Mouse (Mus musculus) embryonic fibroblast, embryonic 13.5 days (primary cell): ENCODE measurements around the gene Gm10382. TPM values are rescaled to one million over a fixed set of nuclear protein-coding genes. Genes with fewer than 3 reads are reported as not detected.
"Not testable (repeated sequence)": the region's sequence is repeated elsewhere in the genome, so short reads cannot be mapped to it uniquely, and the experiment has no call there.

Experiments used
- H3K27ac ChIP-seq: 2 replicates; pipeline ENCODE4 v1.5.1; 2012; ENCODE audit warnings: low read length, control low read depth, inconsistent platforms; ENCODE audit not compliant: insufficient read depth
- H3K4me1 ChIP-seq: 2 replicates; pipeline ENCODE4 v1.6.1; 2011; ENCODE audit warnings: low read length; ENCODE audit not compliant: control insufficient read depth, insufficient read depth
- H3K4me3 ChIP-seq: 2 replicates; pipeline ENCODE4 v1.5.1; 2011; ENCODE audit warnings: mild to moderate bottlenecking, control low read depth, low read length; ENCODE audit not compliant: insufficient read depth
- CTCF ChIP-seq: IDR thresholded peaks from 2 replicates; pipeline ENCODE4 v1.5.1; 2011; ENCODE audit warnings: mild to moderate bottlenecking, control low read depth, low read length, moderate library complexity, borderline replicate concordance; ENCODE audit not compliant: insufficient read depth
- POLR2A ChIP-seq: IDR thresholded peaks from 2 replicates; pipeline ENCODE4 v1.6.1; 2011; ENCODE audit warnings: low read depth, mild to moderate bottlenecking, control low read depth, low read length, moderate library complexity
- polyA plus RNA-seq: library from polyadenylated mRNA; stranded (reverse); fragments of >200 nt; gene quantifications from 2 replicates; pipeline ENCODE4 v1.2.4, GENCODE M21; 2011; ENCODE audit warnings: low read depth; ENCODE audit not compliant: missing spikeins, insufficient read length

The Gm10382 gene
- polyA plus RNA-seq, 1 experiment, result not detected

GRCm38 (mm10) chr5:125413763-125414162, 24.6 kb downstream of the Gm10382 start:
- H3K4me3 ChIP-seq, result no peak overlapping the region
- H3K27ac ChIP-seq, result no peak overlapping the region
- H3K4me1 ChIP-seq, result peaks cover 4% of the 10 kb centered on the region; the same call in 1 of the 2 replicates
- no peak for TF ChIP-seq CTCF
- no peak for TF ChIP-seq POLR2A

GRCm38 (mm10) chr5:125416183-125416582, 27.1 kb downstream of the Gm10382 start:
- Histone ChIP-seq H3K4me1 (no peaks in the 10 kb centered on the region), H3K27ac (no peak overlapping the region), H3K4me3 (no peak overlapping the region)
- no peak for TF ChIP-seq POLR2A
- TF ChIP-seq CTCF, result no peak

- TF ChIP-seq POLR2A (no peak), CTCF (no peak)
- Histone ChIP-seq H3K4me1 (no peaks in the 10 kb centered on the region), H3K4me3 (no peak overlapping the region), H3K27ac (no peak overlapping the region)
Observed at GRCm38 (mm10) chr5:125418636-125419035, 29.5 kb downstream of the Gm10382 start.

GRCm38 (mm10) chr5:125419124-125419523, 30.0 kb downstream of the Gm10382 start:
- Histone ChIP-seq H3K4me3 (no peak overlapping the region), H3K27ac (no peak overlapping the region), H3K4me1 (no peaks in the 10 kb centered on the region)
- no peak for TF ChIP-seq POLR2A
- no peak for TF ChIP-seq CTCF

GRCm38 (mm10) chr5:125425698-125426276, 36.7 kb downstream of the Gm10382 start:
- H3K27ac ChIP-seq, result no peak overlapping the region
- no peak overlapping the region for H3K4me3 ChIP-seq
- TF ChIP-seq POLR2A, result no peak
- no peaks in the 10 kb centered on the region for H3K4me1 ChIP-seq

- Histone ChIP-seq H3K4me3 (no peak overlapping the region), H3K4me1 (no peaks in the 10 kb centered on the region), H3K27ac (no peak overlapping the region)
- no peak for TF ChIP-seq CTCF
- TF ChIP-seq POLR2A, result no peak
Observed at GRCm38 (mm10) chr5:125426343-125426742, 37.2 kb downstream of the Gm10382 start.

GRCm38 (mm10) chr5:125432324-125432723, 43.2 kb downstream of the Gm10382 start:
- H3K4me1 ChIP-seq, H3K4me3 ChIP-seq, H3K27ac ChIP-seq: not testable (repeated sequence)

GRCm38 (mm10) chr5:125433793-125434337, 44.7 kb downstream of the Gm10382 start, which contains the start of gene Dhx37:
Dhx37 (minus strand) TSS chr5:125434121.
- Histone ChIP-seq H3K4me3 (peak within 1 kb of the TSS; percentile 93), H3K27ac (no peak within 1 kb of the TSS), H3K4me1 (peaks cover 6% of the 10 kb centered on the region; the same call in 1 of the 2 replicates)
- peak; percentile 89 for TF ChIP-seq POLR2A
- no peak for TF ChIP-seq CTCF

- H3K4me1 ChIP-seq, H3K27ac ChIP-seq, H3K4me3 ChIP-seq: not testable (repeated sequence)
Observed at GRCm38 (mm10) chr5:125434347-125434746, 45.2 kb downstream of the Gm10382 start.

Other genes with a start within 250 kb of the Gm10382 start
- gene Ncor2, start 210.1 kb upstream of the Gm10382 start, polyA plus RNA-seq, result 110 and 130 TPM in 2 replicates
- gene Scarb1, start 48.2 kb upstream of the Gm10382 start, polyA plus RNA-seq, result 46.8 and 47.8 TPM in 2 replicates
- gene Ubc, start 880 bp downstream of the Gm10382 start, polyA plus RNA-seq, result 543 and 665 TPM in 2 replicates
- 18.6 and 27.6 TPM in 2 replicates for gene Dhx37, start 44.8 kb downstream of the Gm10382 start, polyA plus RNA-seq
- 30.2 and 37.5 TPM in 2 replicates for gene Bri3bp, start 52.2 kb downstream of the Gm10382 start, polyA plus RNA-seq
- 40.7 and 44.4 TPM in 2 replicates for gene Aacs, start 86.5 kb downstream of the Gm10382 start, polyA plus RNA-seq
- gene Tmem132b, start 142.5 kb downstream of the Gm10382 start, polyA plus RNA-seq, result 0.07 TPM in 1 of 2 replicates, not detected in the other